Mouse (Mus musculus) embryo, embryonic 11.5 days (tissue): ENCODE measurements around the gene G6pd2.

Experiments used
- DNase-seq: peaks from one replicate; pipeline ENCODE4 v3.0.0-alpha.2; 2012; ENCODE audit warnings: low read depth, low spot score

G6pd2 gene

DNA sequence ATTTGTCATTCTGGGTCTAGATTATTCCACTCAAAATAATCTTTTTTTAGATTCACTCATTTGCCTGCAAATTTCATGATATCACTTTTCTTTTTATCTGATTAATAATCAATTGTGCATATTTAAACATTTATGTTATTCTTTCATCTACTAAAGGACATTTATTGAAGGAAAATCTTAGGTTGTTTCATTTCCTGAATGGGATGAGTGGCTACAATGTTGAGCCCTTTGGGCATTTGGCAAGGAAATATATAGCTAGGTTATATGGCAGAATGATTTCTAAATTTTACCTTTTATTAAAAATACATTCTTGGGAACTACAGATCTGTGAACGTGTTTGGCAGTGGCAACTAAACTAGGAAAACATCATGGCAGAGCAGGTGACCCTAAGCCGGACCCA, at the start of gene G6pd2:
TSS of gene G6pd2 (plus strand) at position 301 of the 400 bp plus-strand sequence.
- DNase-seq, result no peak

- DNase-seq, result no peak
Measured at GRCm38 (mm10) chr5:61764214-61764613, 44.4 kb upstream of the G6pd2 start.

- no peak for DNase-seq
Measured at GRCm38 (mm10) chr5:61832935-61833551, 24.4 kb downstream of the G6pd2 start.

DNA sequence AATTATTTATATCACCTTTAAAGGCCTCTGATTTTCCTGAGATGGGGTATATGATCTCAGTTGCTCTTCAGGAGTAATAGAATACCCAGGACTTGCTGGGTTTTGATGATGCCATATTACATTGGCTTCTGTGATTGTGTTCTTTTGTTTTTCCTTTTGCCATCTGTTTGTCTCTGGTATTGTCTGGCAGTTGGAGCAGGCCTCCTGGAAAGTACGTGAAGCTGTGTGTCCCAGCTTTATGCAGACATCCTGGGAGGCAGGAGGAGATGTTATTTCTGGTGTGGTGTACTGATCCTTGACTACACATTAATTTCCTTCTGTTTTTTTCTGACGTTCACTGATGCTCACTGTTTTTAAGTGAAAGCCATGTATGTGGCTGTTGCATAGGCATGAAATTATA, 35.3 kb downstream of the G6pd2 start:
- no peak for DNase-seq
